Mouse (Mus musculus) midbrain, embryonic 15.5 days (tissue): ENCODE measurements around the gene Xcr1. TPM values are rescaled to one million over a fixed set of nuclear protein-coding genes. Genes with fewer than 3 reads are reported as not detected.

Experiments
- ATAC-seq: fragments of 200-750 bp; cut with Nextera tagmentation; replicated peaks from 2 replicates; pipeline ENCODE4 v1.8.0; 2017; ENCODE audit warnings: moderate TSS enrichment
- H3K27ac ChIP-seq: fragments of 300-500 bp; sonication (generic); 2 replicates; pipeline ENCODE4 v1.5.1; 2015; ENCODE audit warnings: mild to moderate bottlenecking, inconsistent platforms
- H3K27me3 ChIP-seq: fragments of 300-500 bp; sonication (generic); replicated peaks from 2 replicates; pipeline ENCODE4 v1.6.1; 2015; ENCODE audit warnings: inconsistent platforms
- H3K36me3 ChIP-seq: fragments of 300-500 bp; sonication (generic); replicated peaks from 2 replicates; pipeline ENCODE4 v1.6.1; 2015; ENCODE audit warnings: inconsistent platforms
- H3K4me1 ChIP-seq: fragments of 300-500 bp; sonication (generic); 2 replicates; pipeline ENCODE4 v1.6.1; 2015; ENCODE audit warnings: inconsistent platforms
- H3K4me2 ChIP-seq: fragments of 300-500 bp; sonication (generic); 2 replicates; pipeline ENCODE4 v1.6.1; 2015; ENCODE audit warnings: inconsistent platforms, mild to moderate bottlenecking, moderate library complexity
- H3K4me3 ChIP-seq: fragments of 300-500 bp; sonication (generic); 2 replicates; pipeline ENCODE4 v1.5.1; 2015; ENCODE audit warnings: mild to moderate bottlenecking, inconsistent platforms
- H3K9ac ChIP-seq: fragments of 300-500 bp; sonication (generic); 2 replicates; pipeline ENCODE4 v1.6.1; 2015; ENCODE audit warnings: mild to moderate bottlenecking, inconsistent platforms
- H3K9me3 ChIP-seq: fragments of 300-500 bp; sonication (generic); 2 replicates; pipeline ENCODE4 v1.6.1; 2016; ENCODE audit warnings: inconsistent platforms
- WGBS: fragments of 180-500 bp; shearing (Covaris S2); methylation state at CpG from one replicate; pipeline ENCODE4 v1.1.7; 2015; ENCODE audit warnings: mixed read lengths; 5-methylcytosine and 5-hydroxymethylcytosine counted together
- polyA plus RNA-seq: library from polyadenylated mRNA; unstranded; fragments of >200 nt; fragmentation: Nextera tagmentation; extraction: Ambion mirVana; gene quantifications from 2 replicates; pipeline ENCODE4 v1.2.1, GENCODE M21; 2015

Gene Xcr1
- polyA plus RNA-seq = 0.05 and 0.09 TPM in 2 replicates

- Histone ChIP-seq H3K9ac (no peak within 1 kb of the TSS), H3K27ac (no peak within 1 kb of the TSS), H3K4me2 (no peak within 1 kb of the TSS), H3K36me3 (no peaks in the 10 kb centered on the region), H3K4me3 (no peak within 1 kb of the TSS), H3K9me3 (no peaks in the 10 kb centered on the region), H3K4me1 (no peaks in the 10 kb centered on the region), H3K27me3 (no peaks in the 10 kb centered on the region)
- 86% methylated on average over 9 of the region's 9 CpGs for WGBS
- ATAC-seq = no peak
These were observed at the start of gene Xcr1 for GRCm38 (mm10) chr9:123861929-123862328. Xcr1 (minus strand) TSS chr9:123862029.

GRCm38 (mm10) chr9:123872049-123872448, 10.2 kb upstream of the Xcr1 start:
- ATAC-seq = no peak
- WGBS = 72% methylated on average over 4 of the region's 4 CpGs
- Histone ChIP-seq H3K27me3 (no peaks in the 10 kb centered on the region), H3K4me2 (no peak overlapping the region), H3K27ac (no peak overlapping the region), H3K4me3 (no peak overlapping the region), H3K9me3 (no peaks in the 10 kb centered on the region), H3K36me3 (no peaks in the 10 kb centered on the region), H3K9ac (no peak overlapping the region), H3K4me1 (no peaks in the 10 kb centered on the region)

GRCm38 (mm10) chr9:123869167-123869784, 7.4 kb upstream of the Xcr1 start:
- no peak overlapping the region for H3K9ac ChIP-seq
- no peak for ATAC-seq
- H3K9me3 ChIP-seq = no peaks in the 10 kb centered on the region
- H3K4me3 ChIP-seq = no peak overlapping the region
- no peaks in the 10 kb centered on the region for H3K27me3 ChIP-seq
- H3K27ac ChIP-seq = no peak overlapping the region
- H3K4me1 ChIP-seq = no peaks in the 10 kb centered on the region
- no peak overlapping the region for H3K4me2 ChIP-seq
- 51% methylated on average over 6 of the region's 6 CpGs for WGBS
- H3K36me3 ChIP-seq = no peaks in the 10 kb centered on the region

GRCm38 (mm10) chr9:123863641-123864040, 1.8 kb upstream of the Xcr1 start:
- no peak for ATAC-seq
- Histone ChIP-seq H3K36me3 (no peaks in the 10 kb centered on the region), H3K4me1 (no peaks in the 10 kb centered on the region), H3K9ac (no peak overlapping the region), H3K4me2 (no peak overlapping the region), H3K9me3 (no peaks in the 10 kb centered on the region), H3K4me3 (no peak overlapping the region), H3K27me3 (no peaks in the 10 kb centered on the region), H3K27ac (no peak overlapping the region)
- WGBS = 91% methylated on average over 1 of the region's 1 CpGs

GRCm38 (mm10) chr9:123862895-123863616, 1.2 kb upstream of the Xcr1 start:
- Histone ChIP-seq H3K4me2 (no peak overlapping the region), H3K36me3 (no peaks in the 10 kb centered on the region), H3K27me3 (no peaks in the 10 kb centered on the region), H3K4me1 (no peaks in the 10 kb centered on the region), H3K27ac (no peak overlapping the region), H3K9ac (no peak overlapping the region), H3K9me3 (no peaks in the 10 kb centered on the region), H3K4me3 (no peak overlapping the region)
- no peak for ATAC-seq
- WGBS = 91% methylated on average over 1 of the region's 1 CpGs

GRCm38 (mm10) chr9:123856836-123857235, 5.0 kb downstream of the Xcr1 start:
- Histone ChIP-seq H3K4me3 (no peak overlapping the region), H3K27me3 (no peaks in the 10 kb centered on the region), H3K36me3 (no peaks in the 10 kb centered on the region), H3K9me3 (no peaks in the 10 kb centered on the region), H3K4me1 (peaks cover 4% of the 10 kb centered on the region), H3K4me2 (no peak overlapping the region), H3K9ac (no peak overlapping the region), H3K27ac (no peak overlapping the region)
- no peak for ATAC-seq
- 87% methylated on average over 2 of the region's 2 CpGs for WGBS

- peak; percentile 25 for ATAC-seq
- 65% methylated on average over 5 of the region's 5 CpGs for WGBS
- H3K27me3 ChIP-seq = no peaks in the 10 kb centered on the region
These were observed 9.1 kb downstream of the Xcr1 start for GRCm38 (mm10) chr9:123852449-123853390.

DNA sequence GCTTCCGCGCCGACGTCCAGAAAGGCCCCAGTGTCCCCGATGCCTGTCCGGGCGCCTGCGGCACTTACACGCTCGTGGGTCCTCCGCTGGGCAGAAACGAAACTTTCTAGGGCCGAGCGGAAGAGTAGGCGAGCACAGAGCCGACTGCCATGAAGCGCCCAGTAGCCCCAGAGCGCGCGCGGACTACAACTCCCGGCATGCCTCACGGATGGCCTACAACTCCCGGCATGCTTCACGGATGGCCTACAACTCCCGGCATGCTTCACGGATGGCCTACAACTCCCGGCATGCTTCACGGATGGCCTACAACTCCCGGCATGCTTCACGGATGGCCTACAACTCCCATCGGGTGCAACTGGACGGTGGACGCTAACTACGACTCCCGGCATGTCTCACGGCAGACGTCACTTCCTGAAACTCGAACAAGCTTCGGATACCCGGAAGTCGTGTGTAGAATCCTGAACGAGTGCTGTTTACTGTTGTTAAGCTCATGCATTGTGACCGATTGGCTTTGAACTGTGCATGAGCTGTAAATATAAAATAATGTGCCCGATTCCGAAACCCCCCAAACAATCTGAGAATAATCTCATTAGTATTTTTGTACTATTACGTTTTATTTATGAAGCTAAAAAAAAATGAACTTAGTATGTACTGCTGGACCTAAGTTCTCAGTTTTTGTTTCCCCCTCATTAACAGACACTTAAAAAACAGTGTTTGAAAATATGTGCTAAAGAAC, 9.9 kb downstream of the Xcr1 start, which contains the start of gene Fyco1:
TSS of gene Fyco1 (minus strand) at position 187 of the 736 bp plus-strand sequence.
- peak; percentile 98 for ATAC-seq
- under 1% methylated on average over 47 of the region's 47 CpGs for WGBS
- H3K4me2 ChIP-seq = peak within 1 kb of the TSS; percentile 80
- no peaks in the 10 kb centered on the region for H3K27me3 ChIP-seq
- peak within 1 kb of the TSS; percentile 83 for H3K27ac ChIP-seq
- H3K9me3 ChIP-seq = no peaks in the 10 kb centered on the region
- no peaks in the 10 kb centered on the region for H3K36me3 ChIP-seq
- peak within 1 kb of the TSS; percentile 69 for H3K4me3 ChIP-seq
- peaks cover 12% of the 10 kb centered on the region for H3K4me1 ChIP-seq
- peak within 1 kb of the TSS; percentile 47 for H3K9ac ChIP-seq

More at GRCm38 (mm10) chr9:123852449-123853390, 9.1 kb downstream of the Xcr1 start:
- Histone ChIP-seq H3K4me1 (peaks cover 12% of the 10 kb centered on the region), H3K9ac (peak overlapping the region; percentile 39), H3K9me3 (no peaks in the 10 kb centered on the region), H3K4me3 (peak overlapping the region; percentile 69), H3K36me3 (no peaks in the 10 kb centered on the region), H3K27ac (peak overlapping the region; percentile 69), H3K4me2 (peak overlapping the region; percentile 56)

DNA sequence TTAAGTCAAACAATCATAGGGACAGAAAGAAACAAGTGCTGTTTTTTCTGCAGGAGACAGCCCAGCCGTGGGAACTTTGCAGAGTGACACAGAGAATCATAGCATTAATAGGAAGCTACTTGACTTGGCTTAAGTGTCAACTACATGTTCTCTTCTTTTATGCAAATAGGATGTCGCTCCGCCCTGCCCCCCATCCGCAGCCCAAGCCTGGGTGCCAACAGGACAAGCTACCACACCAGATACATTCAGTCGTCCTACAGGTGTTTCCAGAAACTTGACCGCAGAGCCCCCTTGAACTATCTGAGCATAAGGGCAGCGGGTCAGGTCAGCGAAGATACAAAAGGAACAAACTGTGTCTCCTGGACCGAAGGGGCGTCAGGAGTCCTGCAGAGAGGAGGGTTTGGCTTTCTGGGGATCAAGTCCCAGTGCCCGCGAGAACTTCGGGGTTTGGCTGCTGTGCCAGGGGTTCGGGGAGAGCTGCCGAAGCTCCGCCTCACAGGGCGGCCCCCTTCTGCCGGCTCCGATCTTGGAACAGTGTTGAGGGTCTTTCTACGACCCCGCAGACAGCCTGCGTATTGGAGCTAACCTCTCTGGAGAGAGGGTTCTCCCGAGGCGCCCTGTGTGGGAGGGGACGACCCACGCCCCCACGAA, 10.6 kb downstream of the Xcr1 start:
- WGBS = under 1% methylated on average over 27 of the region's 27 CpGs
- Histone ChIP-seq H3K4me1 (peaks cover 12% of the 10 kb centered on the region), H3K9ac (peak overlapping the region; percentile 47), H3K36me3 (no peaks in the 10 kb centered on the region), H3K4me2 (peak overlapping the region; percentile 80), H3K27me3 (no peaks in the 10 kb centered on the region), H3K4me3 (peak overlapping the region; percentile 69), H3K9me3 (no peaks in the 10 kb centered on the region), H3K27ac (peak overlapping the region; percentile 83)
- ATAC-seq = peak; percentile 85

- H3K9ac ChIP-seq = no peak overlapping the region
- ATAC-seq = no peak
- WGBS = 5% methylated on average over 2 of the region's 2 CpGs
These were observed 11.1 kb downstream of the Xcr1 start for GRCm38 (mm10) chr9:123850705-123851061.

DNA sequence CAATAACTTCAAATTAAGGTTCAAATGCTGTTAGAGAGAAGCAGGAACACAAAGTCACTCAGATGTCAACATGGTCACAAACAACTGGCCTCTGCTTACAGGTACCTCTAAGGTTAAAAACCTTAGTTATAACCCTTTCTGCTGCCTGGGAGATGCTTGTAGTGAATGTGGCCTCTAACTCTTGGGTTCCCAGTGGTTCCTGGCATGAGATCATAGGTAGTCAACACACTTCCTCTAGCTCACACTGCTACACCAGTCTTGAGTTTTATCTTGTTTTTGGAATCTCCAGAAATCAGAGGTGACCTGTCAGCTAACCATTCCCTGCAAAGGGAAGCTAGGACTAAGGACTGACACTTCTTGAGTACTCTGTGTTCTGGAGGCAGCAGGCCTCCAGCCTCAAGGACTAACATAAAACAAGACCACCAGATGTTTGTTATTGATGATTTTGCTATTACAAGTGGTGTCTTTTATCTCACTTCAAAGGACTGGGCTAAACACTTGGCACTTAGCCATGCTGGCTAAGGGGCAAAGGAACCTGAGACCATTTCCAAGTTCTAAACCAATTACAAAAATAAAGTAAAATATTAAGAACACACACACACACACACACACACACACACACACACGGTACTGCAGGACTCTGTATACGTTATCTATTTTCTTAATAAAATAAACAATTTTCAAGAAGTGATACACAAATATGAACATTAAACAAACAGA, 11.7 kb downstream of the Xcr1 start:
- Histone ChIP-seq H3K4me3 (no peak overlapping the region), H3K27ac (no peak overlapping the region), H3K4me2 (peak overlapping the region; percentile 80), H3K9me3 (no peaks in the 10 kb centered on the region), H3K27me3 (no peaks in the 10 kb centered on the region), H3K9ac (no peak overlapping the region), H3K4me1 (peaks cover 12% of the 10 kb centered on the region), H3K36me3 (no peaks in the 10 kb centered on the region)
- 70% methylated on average over 2 of the region's 2 CpGs for WGBS
- ATAC-seq = no peak

More at GRCm38 (mm10) chr9:123850705-123851061, 11.1 kb downstream of the Xcr1 start:
- H3K4me3 ChIP-seq = peak overlapping the region; percentile 69
- no peaks in the 10 kb centered on the region for H3K36me3 ChIP-seq
- H3K4me2 ChIP-seq = peak overlapping the region; percentile 80
- peak overlapping the region; percentile 83 for H3K27ac ChIP-seq
- no peaks in the 10 kb centered on the region for H3K9me3 ChIP-seq
- peaks cover 12% of the 10 kb centered on the region for H3K4me1 ChIP-seq
- H3K27me3 ChIP-seq = no peaks in the 10 kb centered on the region
